Mouse (Mus musculus): ENCODE results near the gene Dab1. TPM values are rescaled to one million over a fixed set of nuclear protein-coding genes. Genes with fewer than 3 reads are reported as not detected.

The Dab1 gene
- polyA plus RNA-seq, 1 experiment: 1.1 TPM

- Histone ChIP-seq H3K27me3 (ENCODE audit: control insufficient read depth, insufficient read depth, low read length) (no peaks in the 10 kb centered on the region), H3K36me3 (ENCODE audit: control insufficient read depth, insufficient read depth, low read length) (no peaks in the 10 kb centered on the region), H3K27ac (ENCODE audit: control insufficient read depth, insufficient read depth, low read depth, low read length) (no peak overlapping the region), H3K4me3 (ENCODE audit: control insufficient read depth, low read depth, low read length) (no peak overlapping the region), H3K4me1 (ENCODE audit: control insufficient read depth, insufficient read depth, low read length) (no peaks in the 10 kb centered on the region)
- no peak for TF ChIP-seq CTCF (IDR thresholded peaks at IDR 0.05; ENCODE audit: control insufficient read depth, insufficient read depth, insufficient replicate concordance, low read depth, low read length)
- TF ChIP-seq POLR2A (IDR thresholded peaks at IDR 0.05; ENCODE audit: control insufficient read depth, low read depth, low read length): no peak
Measured at GRCm38 (mm10) chr4:104597490-104598465, 978.6 kb downstream of the Dab1 start.

GRCm38 (mm10) chr4:104602804-104603203 lies 983.6 kb downstream of the Dab1 start:
- H3K4me3 ChIP-seq (ENCODE audit: control insufficient read depth, low read depth, low read length): no peak overlapping the region
- H3K4me1 ChIP-seq (ENCODE audit: control insufficient read depth, insufficient read depth, low read length): no peaks in the 10 kb centered on the region
- no peak overlapping the region for H3K27ac ChIP-seq (ENCODE audit: control insufficient read depth, insufficient read depth, low read depth, low read length)
- TF ChIP-seq POLR2A (IDR thresholded peaks at IDR 0.05; ENCODE audit: control insufficient read depth, low read depth, low read length) (no peak), CTCF (IDR thresholded peaks at IDR 0.05; ENCODE audit: control insufficient read depth, insufficient read depth, insufficient replicate concordance, low read depth, low read length) (no peak)
- no peaks in the 10 kb centered on the region for H3K27me3 ChIP-seq (ENCODE audit: control insufficient read depth, insufficient read depth, low read length)
- H3K36me3 ChIP-seq (ENCODE audit: control insufficient read depth, insufficient read depth, low read length): no peaks in the 10 kb centered on the region

DNA sequence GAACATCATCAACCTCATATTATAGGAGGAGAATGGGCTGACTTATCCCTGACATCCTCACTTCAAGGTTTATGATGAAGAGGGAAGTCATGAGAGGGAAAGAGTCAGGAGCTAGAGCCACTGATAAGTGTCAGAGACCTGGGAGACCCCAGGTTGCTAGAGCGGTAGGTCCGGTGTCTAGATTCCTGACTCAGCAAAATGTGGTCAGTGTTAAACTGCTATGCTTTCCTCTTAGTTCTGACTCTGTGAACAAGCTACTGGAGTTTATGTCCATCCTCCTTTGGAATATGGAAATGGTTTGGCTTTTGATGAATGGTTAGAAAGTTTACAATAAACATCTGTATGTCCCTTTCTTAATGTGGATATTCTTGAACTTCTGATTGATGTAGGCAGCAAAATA lies 985.1 kb downstream of the Dab1 start:
- Histone ChIP-seq H3K27me3 (ENCODE audit: control insufficient read depth, insufficient read depth, low read length) (no peaks in the 10 kb centered on the region), H3K4me1 (ENCODE audit: control insufficient read depth, insufficient read depth, low read length) (no peaks in the 10 kb centered on the region), H3K4me3 (ENCODE audit: control insufficient read depth, low read depth, low read length) (no peak overlapping the region), H3K36me3 (ENCODE audit: control insufficient read depth, insufficient read depth, low read length) (no peaks in the 10 kb centered on the region), H3K27ac (ENCODE audit: control insufficient read depth, insufficient read depth, low read depth, low read length) (no peak overlapping the region)
- TF ChIP-seq POLR2A (IDR thresholded peaks at IDR 0.05; ENCODE audit: control insufficient read depth, low read depth, low read length): no peak
- no peak for TF ChIP-seq CTCF (IDR thresholded peaks at IDR 0.05; ENCODE audit: control insufficient read depth, insufficient read depth, insufficient replicate concordance, low read depth, low read length)

DNA sequence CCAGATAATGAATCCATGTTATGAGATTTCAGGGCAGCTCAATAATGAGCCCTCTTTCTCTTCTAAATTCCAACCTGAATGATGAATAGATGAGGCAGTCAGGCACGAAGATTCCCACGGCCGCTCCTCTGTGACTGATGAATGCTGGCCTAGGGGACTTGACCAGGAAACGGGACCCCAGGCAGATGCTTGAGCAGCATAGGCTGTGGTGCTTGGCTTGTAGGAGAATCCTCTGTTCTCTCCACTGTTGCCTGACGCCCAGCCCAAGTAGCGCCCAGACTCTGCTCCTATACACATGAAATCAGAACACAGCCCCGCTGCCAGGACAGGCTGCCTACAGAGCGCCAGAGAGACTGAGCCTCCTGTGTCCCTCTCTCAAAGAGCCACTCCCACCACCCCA lies 987.7 kb downstream of the Dab1 start:
- TF ChIP-seq CTCF (IDR thresholded peaks at IDR 0.05; ENCODE audit: control insufficient read depth, insufficient read depth, insufficient replicate concordance, low read depth, low read length) (no peak), POLR2A (IDR thresholded peaks at IDR 0.05; ENCODE audit: control insufficient read depth, low read depth, low read length) (no peak)
- H3K4me1 ChIP-seq (ENCODE audit: control insufficient read depth, insufficient read depth, low read length): no peaks in the 10 kb centered on the region
- H3K36me3 ChIP-seq (ENCODE audit: control insufficient read depth, insufficient read depth, low read length): no peaks in the 10 kb centered on the region
- no peak overlapping the region for H3K27ac ChIP-seq (ENCODE audit: control insufficient read depth, insufficient read depth, low read depth, low read length)
- no peaks in the 10 kb centered on the region for H3K27me3 ChIP-seq (ENCODE audit: control insufficient read depth, insufficient read depth, low read length)
- H3K4me3 ChIP-seq (ENCODE audit: control insufficient read depth, low read depth, low read length): no peak overlapping the region

DNA sequence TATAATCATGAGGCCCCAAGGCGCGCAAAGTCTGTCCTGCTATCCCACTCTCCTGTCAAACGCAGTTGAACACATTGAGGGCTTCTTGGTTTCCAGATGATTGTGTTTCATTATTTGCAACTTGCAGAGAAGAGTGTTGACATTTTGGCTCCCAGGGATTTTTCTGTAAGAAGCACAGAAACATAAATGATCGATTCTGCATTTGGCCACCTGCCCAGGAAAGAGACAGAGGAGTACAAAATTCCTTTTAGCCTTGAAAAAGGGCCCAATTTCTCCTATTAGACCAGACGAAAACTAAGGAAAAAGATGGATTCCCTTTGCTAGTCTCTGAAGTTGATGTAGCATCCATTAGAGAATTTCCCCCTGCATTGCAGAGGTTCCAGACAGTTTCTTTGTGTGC lies 988.5 kb downstream of the Dab1 start:
- H3K27ac ChIP-seq (ENCODE audit: control insufficient read depth, insufficient read depth, low read depth, low read length): no peak overlapping the region

GRCm38 (mm10) chr4:104619452-104619851 lies 1000.3 kb downstream of the Dab1 start:
- H3K27me3 ChIP-seq (ENCODE audit: control insufficient read depth, insufficient read depth, low read length): no peaks in the 10 kb centered on the region
- no peak overlapping the region for H3K27ac ChIP-seq (ENCODE audit: control insufficient read depth, insufficient read depth, low read depth, low read length)
- TF ChIP-seq POLR2A (IDR thresholded peaks at IDR 0.05; ENCODE audit: control insufficient read depth, low read depth, low read length) (no peak), CTCF (IDR thresholded peaks at IDR 0.05; ENCODE audit: control insufficient read depth, insufficient read depth, insufficient replicate concordance, low read depth, low read length) (no peak)
- no peaks in the 10 kb centered on the region for H3K4me1 ChIP-seq (ENCODE audit: control insufficient read depth, insufficient read depth, low read length)
- no peak overlapping the region for H3K4me3 ChIP-seq (ENCODE audit: control insufficient read depth, low read depth, low read length)
- H3K36me3 ChIP-seq (ENCODE audit: control insufficient read depth, insufficient read depth, low read length): no peaks in the 10 kb centered on the region

More for the DNA sequence above, 988.5 kb downstream of the Dab1 start:
- Histone ChIP-seq H3K4me1 (ENCODE audit: control insufficient read depth, insufficient read depth, low read length) (no peaks in the 10 kb centered on the region), H3K36me3 (ENCODE audit: control insufficient read depth, insufficient read depth, low read length) (no peaks in the 10 kb centered on the region), H3K4me3 (ENCODE audit: control insufficient read depth, low read depth, low read length) (no peak overlapping the region), H3K27me3 (ENCODE audit: control insufficient read depth, insufficient read depth, low read length) (no peaks in the 10 kb centered on the region)
- no peak for TF ChIP-seq CTCF (IDR thresholded peaks at IDR 0.05; ENCODE audit: control insufficient read depth, insufficient read depth, insufficient replicate concordance, low read depth, low read length)
- no peak for TF ChIP-seq POLR2A (IDR thresholded peaks at IDR 0.05; ENCODE audit: control insufficient read depth, low read depth, low read length)

GRCm38 (mm10) chr4:104625316-104625715 lies 1006.2 kb downstream of the Dab1 start:
- no peaks in the 10 kb centered on the region for H3K4me1 ChIP-seq (ENCODE audit: control insufficient read depth, insufficient read depth, low read length)
- no peaks in the 10 kb centered on the region for H3K27me3 ChIP-seq (ENCODE audit: control insufficient read depth, insufficient read depth, low read length)
- TF ChIP-seq CTCF (IDR thresholded peaks at IDR 0.05; ENCODE audit: control insufficient read depth, insufficient read depth, insufficient replicate concordance, low read depth, low read length): no peak
- TF ChIP-seq POLR2A (IDR thresholded peaks at IDR 0.05; ENCODE audit: control insufficient read depth, low read depth, low read length): no peak
- no peak overlapping the region for H3K27ac ChIP-seq (ENCODE audit: control insufficient read depth, insufficient read depth, low read depth, low read length)
- no peaks in the 10 kb centered on the region for H3K36me3 ChIP-seq (ENCODE audit: control insufficient read depth, insufficient read depth, low read length)
- no peak overlapping the region for H3K4me3 ChIP-seq (ENCODE audit: control insufficient read depth, low read depth, low read length)
